Mouse (Mus musculus) embryonic fibroblast, embryonic 13.5 days (primary cell): Measurements from ENCODE around the gene Pik3r2. TPM values are rescaled to one million over a fixed set of nuclear protein-coding genes. Genes with fewer than 3 reads are reported as not detected.

Experiments used
- H3K27ac ChIP-seq: 2 replicates; pipeline ENCODE4 v1.5.1; 2012; ENCODE audit warnings: low read length, control low read depth, inconsistent platforms; ENCODE audit not compliant: insufficient read depth
- H3K4me1 ChIP-seq: 2 replicates; pipeline ENCODE4 v1.6.1; 2011; ENCODE audit warnings: low read length; ENCODE audit not compliant: control insufficient read depth, insufficient read depth
- H3K4me3 ChIP-seq: 2 replicates; pipeline ENCODE4 v1.5.1; 2011; ENCODE audit warnings: mild to moderate bottlenecking, control low read depth, low read length; ENCODE audit not compliant: insufficient read depth
- CTCF ChIP-seq: IDR thresholded peaks from 2 replicates; pipeline ENCODE4 v1.5.1; 2011; ENCODE audit warnings: mild to moderate bottlenecking, control low read depth, low read length, moderate library complexity, borderline replicate concordance; ENCODE audit not compliant: insufficient read depth
- POLR2A ChIP-seq: IDR thresholded peaks from 2 replicates; pipeline ENCODE4 v1.6.1; 2011; ENCODE audit warnings: low read depth, mild to moderate bottlenecking, control low read depth, low read length, moderate library complexity
- polyA plus RNA-seq: library from polyadenylated mRNA; stranded (reverse); fragments of >200 nt; gene quantifications from 2 replicates; pipeline ENCODE4 v1.2.4, GENCODE M21; 2011; ENCODE audit warnings: low read depth; ENCODE audit not compliant: missing spikeins, insufficient read length

Pik3r2 gene
- polyA plus RNA-seq, 1 experiment: 43.5 TPM

GRCm38 (mm10) chr8:70754043-70754870 is 22.3 kb downstream of the Pik3r2 start, which contains the start of gene Rab3a:
Gene Rab3a, plus strand, starts transcription at chr8:70754679.
- Histone ChIP-seq H3K27ac (peak within 1 kb of the TSS; percentile 36), H3K4me3 (peak within 1 kb of the TSS; percentile 55)
- TF ChIP-seq POLR2A (peak; percentile 48), CTCF (no peak)

GRCm38 (mm10) chr8:70753151-70753550 is 23.4 kb downstream of the Pik3r2 start:
- TF ChIP-seq POLR2A: no peak; the same call in 1 of the 2 replicates
- no peak for TF ChIP-seq CTCF
- peaks cover 4% of the 10 kb centered on the region; the same call in 1 of the 2 replicates for H3K4me1 ChIP-seq
- H3K4me3 ChIP-seq: peak overlapping the region; percentile 2; the same call in 1 of the 2 replicates
- H3K27ac ChIP-seq: peak overlapping the region; percentile 48

More at GRCm38 (mm10) chr8:70754043-70754870, 22.3 kb downstream of the Pik3r2 start, which contains the start of gene Rab3a:
- peaks cover 4% of the 10 kb centered on the region; the same call in 1 of the 2 replicates for H3K4me1 ChIP-seq

GRCm38 (mm10) chr8:70752000-70752764 is 24.3 kb downstream of the Pik3r2 start:
- no peak for TF ChIP-seq CTCF
- TF ChIP-seq POLR2A: no peak

GRCm38 (mm10) chr8:70750128-70750680 is 26.3 kb downstream of the Pik3r2 start:
- H3K4me1 ChIP-seq: peaks cover 4% of the 10 kb centered on the region; the same call in 1 of the 2 replicates
- H3K27ac ChIP-seq: no peak overlapping the region
- TF ChIP-seq POLR2A (no peak), CTCF (no peak)
- H3K4me3 ChIP-seq: no peak overlapping the region

More at GRCm38 (mm10) chr8:70752000-70752764, 24.3 kb downstream of the Pik3r2 start:
- peak overlapping the region; percentile 48 for H3K27ac ChIP-seq
- peaks cover 4% of the 10 kb centered on the region; the same call in 1 of the 2 replicates for H3K4me1 ChIP-seq
- no peak overlapping the region for H3K4me3 ChIP-seq

- Histone ChIP-seq H3K4me1 (peaks cover 4% of the 10 kb centered on the region; the same call in 1 of the 2 replicates), H3K4me3 (no peak overlapping the region)
- TF ChIP-seq POLR2A (no peak), CTCF (no peak)
Measured at GRCm38 (mm10) chr8:70749097-70749674, 27.3 kb downstream of the Pik3r2 start.

GRCm38 (mm10) chr8:70748246-70749096 is 28.0 kb downstream of the Pik3r2 start:
- TF ChIP-seq POLR2A (no peak), CTCF (no peak)
- no peak overlapping the region for H3K4me3 ChIP-seq
- peaks cover 4% of the 10 kb centered on the region; the same call in 1 of the 2 replicates for H3K4me1 ChIP-seq
- no peak overlapping the region for H3K27ac ChIP-seq

More at GRCm38 (mm10) chr8:70749097-70749674, 27.3 kb downstream of the Pik3r2 start:
- H3K27ac ChIP-seq: no peak overlapping the region

GRCm38 (mm10) chr8:70747211-70747890 is 29.2 kb downstream of the Pik3r2 start:
- TF ChIP-seq POLR2A (no peak), CTCF (no peak)
- Histone ChIP-seq H3K4me1 (0 out of 2 replicates have a peak, but pooled peaks cover 3% of the 10 kb centered on the region), H3K4me3 (no peak overlapping the region), H3K27ac (no peak overlapping the region)

- TF ChIP-seq POLR2A: no peak
- no peak overlapping the region for H3K27ac ChIP-seq
- no peak overlapping the region for H3K4me3 ChIP-seq
- no peaks in the 10 kb centered on the region for H3K4me1 ChIP-seq
Measured at GRCm38 (mm10) chr8:70746676-70747075, 29.8 kb downstream of the Pik3r2 start.
